Mouse (Mus musculus) small intestine, adult 2 months (tissue): ENCODE data around the gene Mdga1. TPM values are rescaled to one million over a fixed set of nuclear protein-coding genes. Genes with fewer than 3 reads are reported as not detected.

Experiments
- H3K27ac ChIP-seq: fragments of 200-500 bp; 2 replicates; pipeline ENCODE4 v1.5.1; 2012; ENCODE audit warnings: low read depth, low read length, control low read depth, inconsistent platforms; ENCODE audit not compliant: insufficient read depth
- H3K27me3 ChIP-seq: fragments of 200-500 bp; 2 replicates; pipeline ENCODE4 v1.6.1; 2012; ENCODE audit warnings: mild to moderate bottlenecking, moderate library complexity, low read length, inconsistent platforms; ENCODE audit not compliant: control insufficient read depth, insufficient read depth
- H3K36me3 ChIP-seq: fragments of 200-500 bp; 2 replicates; pipeline ENCODE4 v1.6.1; 2012; ENCODE audit warnings: mild to moderate bottlenecking, low read length, control low read depth, inconsistent platforms; ENCODE audit not compliant: control insufficient read depth, insufficient read depth
- H3K4me1 ChIP-seq: fragments of 200-500 bp; 2 replicates; pipeline ENCODE4 v1.6.1; 2012; ENCODE audit warnings: low read length, inconsistent platforms, mixed read lengths; ENCODE audit not compliant: control insufficient read depth, insufficient read depth, insufficient read length
- H3K4me3 ChIP-seq: fragments of 200-500 bp; 2 replicates; pipeline ENCODE4 v1.5.1; 2012; ENCODE audit warnings: low read depth, mild to moderate bottlenecking, control low read depth, inconsistent platforms, low read length, moderate library complexity
- CTCF ChIP-seq: fragments of 200-500 bp; IDR thresholded peaks from 2 replicates; pipeline ENCODE4 v1.5.1; 2012; ENCODE audit warnings: low read depth, mild to moderate bottlenecking, control low read depth, inconsistent platforms, low read length, moderate library complexity, mixed read lengths; ENCODE audit not compliant: insufficient replicate concordance, insufficient read length; ENCODE audit errors: extremely low read depth
- POLR2A ChIP-seq: fragments of 200-500 bp; IDR thresholded peaks from 2 replicates; pipeline ENCODE4 v1.6.1; 2012; ENCODE audit warnings: low read depth, mild to moderate bottlenecking, control low read depth, inconsistent platforms, low read length, moderate library complexity
- WGBS: fragments of 180-500 bp; shearing (Covaris S2); methylation state at CpG from one replicate; pipeline ENCODE4 v1.1.7; 2018; 5-methylcytosine and 5-hydroxymethylcytosine counted together
- polyA plus RNA-seq: library from polyadenylated mRNA; depleted of rRNA; stranded (reverse); fragments of >200 nt; gene quantifications from 2 replicates; pipeline ENCODE4 v1.2.3, GENCODE M21; 2012

The Mdga1 gene
- polyA plus RNA-seq, 1 experiment = 1.1 TPM

DNA sequence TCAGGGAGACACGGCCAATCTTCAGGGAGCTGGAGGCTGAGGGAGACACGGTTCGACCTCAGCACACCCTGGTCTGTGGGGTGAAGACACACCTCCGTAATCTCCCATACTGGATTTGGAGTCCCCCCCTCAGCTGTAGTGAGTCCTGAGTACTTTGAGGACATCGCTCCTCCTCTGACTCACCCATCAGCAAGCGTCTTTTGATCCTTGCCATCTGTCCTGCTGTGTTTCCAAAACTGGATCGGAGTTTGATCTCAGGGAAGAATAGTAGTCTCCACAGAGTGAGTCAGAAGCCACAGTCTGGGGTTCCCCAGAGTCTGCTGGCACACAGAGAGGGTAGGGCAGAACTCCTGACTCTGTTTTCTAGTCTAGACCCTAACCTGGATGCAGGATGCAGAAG, 150.9 kb downstream of the Mdga1 start:
- H3K4me3 ChIP-seq = no peak overlapping the region
- 80% methylated on average over 7 of the region's 7 CpGs for WGBS
- H3K27ac ChIP-seq = no peak overlapping the region
- H3K4me1 ChIP-seq = no peaks in the 10 kb centered on the region
- no peaks in the 10 kb centered on the region for H3K36me3 ChIP-seq
- TF ChIP-seq CTCF = no peak
- TF ChIP-seq POLR2A = no peak
- 0 out of 2 replicates have a peak, but pooled peaks cover 6% of the 10 kb centered on the region for H3K27me3 ChIP-seq

GRCm38 (mm10) chr17:29818264-29818945, 151.5 kb downstream of the Mdga1 start:
- 68% methylated on average over 11 of the region's 11 CpGs for WGBS
- Histone ChIP-seq H3K27ac (no peak overlapping the region), H3K4me3 (no peak overlapping the region), H3K4me1 (peaks cover 3% of the 10 kb centered on the region; the same call in 1 of the 2 replicates), H3K36me3 (no peaks in the 10 kb centered on the region), H3K27me3 (0 out of 2 replicates have a peak, but pooled peaks cover 4% of the 10 kb centered on the region)
- no peak for TF ChIP-seq CTCF
- TF ChIP-seq POLR2A = no peak

- no peak overlapping the region for H3K4me3 ChIP-seq
Measured at GRCm38 (mm10) chr17:29814758-29815157, 155.1 kb downstream of the Mdga1 start.

DNA sequence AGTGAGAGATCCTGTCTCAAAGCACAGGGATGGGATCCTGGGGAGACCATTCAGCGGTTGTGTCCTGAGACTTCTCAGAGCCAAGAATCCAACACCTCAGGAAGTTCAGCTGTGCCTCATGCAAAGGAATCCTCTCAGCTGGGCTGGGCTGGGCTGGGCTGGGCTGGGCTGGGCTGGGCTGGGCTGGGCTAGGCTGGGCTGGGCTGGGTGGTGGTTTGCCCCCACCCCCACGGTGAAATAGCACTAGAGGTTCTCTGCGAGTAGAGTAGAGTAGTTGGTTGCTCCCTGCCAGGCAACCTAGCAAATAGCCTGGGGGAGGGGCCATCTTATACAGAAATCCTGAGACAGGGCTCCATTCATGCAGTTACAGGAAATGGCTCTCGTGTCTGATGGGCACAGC, 156.6 kb downstream of the Mdga1 start:
- Histone ChIP-seq H3K27ac (no peak overlapping the region), H3K36me3 (no peaks in the 10 kb centered on the region), H3K27me3 (no peaks in the 10 kb centered on the region), H3K4me3 (no peak overlapping the region), H3K4me1 (peaks cover 3% of the 10 kb centered on the region; the same call in 1 of the 2 replicates)
- TF ChIP-seq CTCF = no peak
- no peak for TF ChIP-seq POLR2A
- WGBS = 12% methylated on average over 4 of the region's 4 CpGs

More at GRCm38 (mm10) chr17:29814758-29815157, 155.1 kb downstream of the Mdga1 start:
- Histone ChIP-seq H3K36me3 (no peaks in the 10 kb centered on the region), H3K27ac (no peak overlapping the region), H3K4me1 (peaks cover 3% of the 10 kb centered on the region; the same call in 1 of the 2 replicates), H3K27me3 (no peaks in the 10 kb centered on the region)
- TF ChIP-seq CTCF = no peak
- TF ChIP-seq POLR2A = no peak
- WGBS = 48% methylated on average over 6 of the region's 6 CpGs

- TF ChIP-seq CTCF (no peak), POLR2A (no peak)
- H3K4me1 ChIP-seq = no peaks in the 10 kb centered on the region
- peaks cover 5% of the 10 kb centered on the region; the same call in 1 of the 2 replicates for H3K27me3 ChIP-seq
- H3K27ac ChIP-seq = no peak overlapping the region
- 47% methylated on average over 3 of the region's 3 CpGs for WGBS
- no peaks in the 10 kb centered on the region for H3K36me3 ChIP-seq
- H3K4me3 ChIP-seq = no peak overlapping the region
Measured at GRCm38 (mm10) chr17:29803545-29803944, 166.3 kb downstream of the Mdga1 start.

DNA sequence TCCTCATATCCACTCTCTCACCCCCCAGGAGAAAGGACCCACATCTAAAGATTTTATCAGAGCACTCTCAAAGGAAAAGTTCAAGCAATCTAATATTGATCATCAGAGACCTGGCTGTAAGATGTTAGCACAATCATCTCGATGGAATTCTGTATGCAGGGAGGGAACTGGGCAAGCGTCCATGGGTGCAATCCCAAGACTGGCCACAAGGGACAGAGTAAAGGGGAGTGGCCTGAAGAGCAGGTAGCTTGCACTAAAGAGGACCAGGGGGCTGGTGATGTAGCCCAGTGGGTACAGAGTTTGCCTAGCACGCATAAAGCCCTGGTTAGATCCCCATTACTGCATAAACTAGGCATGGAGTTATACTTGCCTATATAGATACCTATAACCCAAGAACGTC, 168.5 kb downstream of the Mdga1 start:
- H3K4me1 ChIP-seq = no peaks in the 10 kb centered on the region
- peaks cover 5% of the 10 kb centered on the region; the same call in 1 of the 2 replicates for H3K27me3 ChIP-seq
- WGBS = 25% methylated on average over 4 of the region's 4 CpGs

DNA sequence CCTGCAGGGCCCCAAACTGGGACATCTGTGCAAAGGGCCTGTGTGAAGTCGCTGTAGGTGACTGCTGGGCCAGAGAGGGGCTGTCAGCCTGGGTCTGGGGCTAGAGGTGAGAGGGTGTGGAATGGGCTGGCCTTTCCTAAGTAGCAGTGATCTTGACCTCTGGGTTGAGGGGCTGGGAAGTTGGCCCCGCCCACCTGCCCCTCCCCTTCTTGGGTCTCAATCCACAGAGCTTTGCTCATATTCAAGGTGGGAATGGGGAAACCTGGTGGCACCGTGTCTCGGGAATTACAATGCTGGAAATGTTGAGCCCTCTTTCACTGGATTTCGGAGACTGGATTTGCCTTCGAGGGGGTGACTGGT, 169.8 kb downstream of the Mdga1 start:
- Histone ChIP-seq H3K27me3 (peaks cover 10% of the 10 kb centered on the region), H3K4me1 (no peaks in the 10 kb centered on the region), H3K4me3 (no peak overlapping the region), H3K36me3 (no peaks in the 10 kb centered on the region), H3K27ac (no peak overlapping the region)
- WGBS = 56% methylated on average over 6 of the region's 6 CpGs
- TF ChIP-seq POLR2A (no peak), CTCF (no peak)

More for the DNA sequence above, 168.5 kb downstream of the Mdga1 start:
- Histone ChIP-seq H3K4me3 (no peak overlapping the region), H3K27ac (no peak overlapping the region), H3K36me3 (no peaks in the 10 kb centered on the region)
- TF ChIP-seq POLR2A (no peak), CTCF (peak; percentile 74; the same call in 1 of the 2 replicates)
